Mouse (Mus musculus) olfactory bulb, adult 2 months (tissue): ENCODE results near the gene Atl1.

Source experiments
- CTCF ChIP-seq: fragments of 200-500 bp; IDR thresholded peaks from 2 replicates; pipeline ENCODE4 v1.5.1; 2012; ENCODE audit warnings: low read depth, mild to moderate bottlenecking, low read length, moderate library complexity; ENCODE audit not compliant: insufficient read depth
- POLR2A ChIP-seq: fragments of 200-500 bp; IDR thresholded peaks from 2 replicates; pipeline ENCODE4 v1.6.1; 2012; ENCODE audit warnings: mild to moderate bottlenecking, low read depth, low read length, moderate library complexity; ENCODE audit not compliant: insufficient read depth

- TF ChIP-seq POLR2A (no peak), CTCF (no peak)
These were observed 45.9 kb upstream of the Atl1 start for GRCm38 (mm10) chr12:69846499-69846898.
